Mouse (Mus musculus): ENCODE data around the gene Gch1.

GRCm38 (mm10) chr14:47224476-47225325 lies 35.5 kb upstream of the Gch1 start:
- TF ChIP-seq POLR2A (IDR thresholded peaks at IDR 0.05; ENCODE audit: insufficient read depth, low read length), result no peak
- TF ChIP-seq CTCF (IDR thresholded peaks at IDR 0.05; ENCODE audit: low read depth, low read length), result peak; percentile 49

Data from ES-Bruce4 (cell line).